Mouse (Mus musculus): ENCODE results near the gene Olfr1241. TPM values are rescaled to one million over a fixed set of nuclear protein-coding genes. Genes with fewer than 3 reads are reported as not detected.

Gene Olfr1241
- polyA plus RNA-seq (2017; shearing (Covaris generic)), result not detected

GRCm38 (mm10) chr2:89487026-89487425, at the start of gene Olfr1241:
Gene Olfr1241, minus strand, starts transcription at chr2:89487126.

GRCm38 (mm10) chr2:89531387-89531786, 44.5 kb upstream of the Olfr1241 start, which contains the start of gene Olfr1243:
Gene Olfr1243, minus strand, starts transcription at chr2:89531487.

DNA sequence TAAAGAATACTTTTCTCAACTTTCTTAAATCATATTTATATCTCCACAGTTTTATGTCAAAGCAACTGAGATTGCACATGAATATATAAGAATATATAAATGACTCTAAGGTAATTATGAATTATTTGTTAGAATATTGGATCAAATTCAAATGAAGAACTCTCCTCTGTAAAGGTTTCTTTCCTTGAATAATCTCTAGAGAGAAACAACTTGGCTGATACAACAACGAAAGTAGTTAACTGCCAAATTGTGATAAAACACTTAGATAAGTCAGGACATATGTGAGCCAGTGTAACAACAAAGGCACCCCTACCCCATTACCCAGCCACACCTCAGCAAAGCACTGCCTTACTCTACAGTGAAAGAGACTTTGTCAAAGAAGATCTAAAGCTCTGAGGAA, 11.3 kb upstream of the Olfr1241 start, which contains the start of gene Olfr1242:
Gene Olfr1242 (minus strand): TSS at position 101 of the 400 bp plus-strand sequence.

DNA sequence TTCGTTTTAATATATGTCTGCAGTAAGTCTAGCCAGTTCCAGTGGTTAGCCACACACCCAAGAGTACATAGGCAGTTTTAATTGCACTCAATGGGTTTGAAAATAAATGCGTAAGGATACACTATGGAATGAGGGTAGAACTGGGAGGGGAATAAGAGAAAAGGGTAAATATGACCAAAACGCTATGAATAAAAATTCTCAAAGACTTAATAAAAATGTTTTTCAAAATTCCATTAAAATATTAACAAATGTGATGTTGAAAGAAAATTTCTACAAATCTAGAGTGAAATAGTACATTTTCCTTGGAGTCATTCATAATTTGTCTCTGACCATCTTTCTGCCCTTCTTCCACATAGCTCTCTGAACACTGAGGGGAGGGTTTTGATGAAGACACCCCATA, 44.0 kb downstream of the Olfr1241 start, which contains the start of gene Olfr1240:
Gene Olfr1240 (minus strand): TSS at position 101 of the 400 bp plus-strand sequence.

Other genes starting within 250 kb of the Olfr1241 start
- not detected for gene Olfr1228, start 233.1 kb downstream of the Olfr1241 start, polyA plus RNA-seq (2017; shearing (Covaris generic))
- not detected for gene Olfr1229, start 199.1 kb downstream of the Olfr1241 start, polyA plus RNA-seq (2017; shearing (Covaris generic))
- not detected for gene Olfr1230, start 189.9 kb downstream of the Olfr1241 start, polyA plus RNA-seq (2017; shearing (Covaris generic))
- gene Olfr1231, start 180.1 kb downstream of the Olfr1241 start, polyA plus RNA-seq (2017; shearing (Covaris generic)), result not detected
- gene Olfr1232, start 157.5 kb downstream of the Olfr1241 start, polyA plus RNA-seq (2017; shearing (Covaris generic)), result not detected
- not detected for gene Olfr1233, start 144.7 kb downstream of the Olfr1241 start, polyA plus RNA-seq (2017; shearing (Covaris generic))
- gene Olfr1234, start 122.3 kb downstream of the Olfr1241 start, polyA plus RNA-seq (2017; shearing (Covaris generic)), result not detected
- not detected for gene Olfr1238, start 77.5 kb downstream of the Olfr1241 start, polyA plus RNA-seq (2017; shearing (Covaris generic))
- gene Olfr1239, start 66.7 kb downstream of the Olfr1241 start, polyA plus RNA-seq (2017; shearing (Covaris generic)), result not detected
- gene Olfr1240, start 44.1 kb downstream of the Olfr1241 start, polyA plus RNA-seq (2017; shearing (Covaris generic)), result not detected
- gene Olfr1242, start 11.2 kb upstream of the Olfr1241 start, polyA plus RNA-seq (2017; shearing (Covaris generic)), result not detected
- gene Olfr1243, start 44.4 kb upstream of the Olfr1241 start, polyA plus RNA-seq (2017; shearing (Covaris generic)), result not detected
- not detected for gene Olfr1245, start 91.3 kb upstream of the Olfr1241 start, polyA plus RNA-seq (2017; shearing (Covaris generic))
- gene Olfr1246, start 106.0 kb upstream of the Olfr1241 start, polyA plus RNA-seq (2017; shearing (Covaris generic)), result not detected
- not detected for gene Olfr1247, start 127.0 kb upstream of the Olfr1241 start, polyA plus RNA-seq (2017; shearing (Covaris generic))
- not detected for gene Olfr1248, start 131.1 kb upstream of the Olfr1241 start, polyA plus RNA-seq (2017; shearing (Covaris generic))
- not detected for gene Olfr1249, start 147.9 kb upstream of the Olfr1241 start, polyA plus RNA-seq (2017; shearing (Covaris generic))
- not detected for gene Olfr1250, start 174.3 kb upstream of the Olfr1241 start, polyA plus RNA-seq (2017; shearing (Covaris generic))
- not detected for gene Olfr1251, start 184.8 kb upstream of the Olfr1241 start, polyA plus RNA-seq (2017; shearing (Covaris generic))
- not detected for gene Olfr1252, start 237.9 kb upstream of the Olfr1241 start, polyA plus RNA-seq (2017; shearing (Covaris generic))